Mouse (Mus musculus) layer of hippocampus, adult 2 months (tissue): ENCODE results near the gene Ctsr. TPM values are rescaled to one million over a fixed set of nuclear protein-coding genes. Genes with fewer than 3 reads are reported as not detected.
"Not testable (repeated sequence)": the region's sequence is repeated elsewhere in the genome, so short reads cannot be mapped to it uniquely, and the experiment has no call there.

ENCODE experiments used
- DNase-seq, 2 experiments: peaks; one replicate each; pipeline ENCODE4 v3.0.0; 2022; ENCODE audit warnings: low spot score in 2 of 2
- H3K27ac ChIP-seq: fragments of 200-600 bp; 2 replicates; pipeline ENCODE4 v1.8.1; 2022
- H3K4me3 ChIP-seq: fragments of 200-600 bp; 2 replicates; pipeline ENCODE4 v1.8.1; 2022; ENCODE audit warnings: mild to moderate bottlenecking
- CTCF ChIP-seq: fragments of 200-600 bp; conservative IDR thresholded peaks from 2 replicates; pipeline ENCODE4 v1.8.1; 2022; ENCODE audit warnings: antibody characterized with exemption, mild to moderate bottlenecking, moderate library complexity
- long read RNA-seq, 2 experiments: library from polyadenylated mRNA; stranded (forward); transcript quantifications; one replicate each; pipeline ENCODE4 v2.0.0; 2021; ENCODE audit warnings: borderline mapping rate in 2 of 2
- total RNA-seq, 2 experiments: library from RNA; stranded (reverse); gene quantifications; 2 replicates each; pipeline ENCODE4 v1.2.3; 2021

Ctsr gene
- total RNA-seq: not detected
- long read RNA-seq, experiment 1: 0 reads
- long read RNA-seq, experiment 2: 0 reads

DNA sequence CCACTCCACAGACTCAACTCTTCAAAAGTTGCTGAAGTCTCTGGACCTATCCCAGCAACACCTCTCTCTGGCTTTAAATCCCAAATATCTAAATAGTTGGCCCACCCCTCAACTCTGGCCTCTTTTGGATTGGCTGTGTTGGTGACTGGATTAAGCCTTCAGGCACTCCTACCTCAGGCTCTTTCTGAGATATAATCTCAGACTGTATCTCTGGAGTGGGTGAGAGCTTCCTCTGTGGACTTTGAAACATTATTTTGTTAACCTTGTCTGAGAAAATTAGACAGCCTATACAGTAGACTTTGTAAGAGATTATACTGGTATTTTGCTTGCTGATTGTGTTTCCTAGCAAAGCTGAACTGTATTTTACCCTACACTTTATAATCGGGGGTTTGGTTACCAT lies at the start of gene Ctsr:
Ctsr (minus strand) TSS at position 101 of the 400 bp plus-strand sequence.
- no peak within 1 kb of the TSS for H3K4me3 ChIP-seq
- no peak for TF ChIP-seq CTCF

DNA sequence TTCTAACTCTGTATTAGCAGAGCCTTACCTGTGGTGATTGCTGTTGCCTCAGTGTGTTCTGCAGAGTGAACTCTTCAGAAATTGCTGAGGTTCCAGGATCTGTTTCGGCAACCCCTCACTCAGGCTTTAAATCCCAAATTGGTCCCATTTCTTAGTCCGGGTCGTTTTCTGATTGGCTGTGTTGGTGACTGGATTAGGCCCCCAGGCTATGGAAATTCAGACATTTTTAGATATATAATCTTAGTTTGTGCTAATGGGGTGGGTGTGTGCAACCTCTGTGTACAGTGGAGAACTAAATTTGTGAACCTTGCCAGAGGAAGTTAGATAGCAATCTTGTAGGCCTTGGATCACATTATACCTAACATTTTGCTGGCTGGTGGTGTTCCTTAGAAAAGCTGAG lies 39.3 kb upstream of the Ctsr start, which contains the start of gene Cts6:
Cts6 (minus strand) TSS at position 101 of the 400 bp plus-strand sequence.
- no peak within 1 kb of the TSS for H3K27ac ChIP-seq
- no peak within 1 kb of the TSS for H3K4me3 ChIP-seq
- TF ChIP-seq CTCF: no peak
- DNase-seq: no peak

More for the DNA sequence above, at the start of gene Ctsr:
- H3K27ac ChIP-seq: no peak within 1 kb of the TSS
- no peak for DNase-seq

DNA sequence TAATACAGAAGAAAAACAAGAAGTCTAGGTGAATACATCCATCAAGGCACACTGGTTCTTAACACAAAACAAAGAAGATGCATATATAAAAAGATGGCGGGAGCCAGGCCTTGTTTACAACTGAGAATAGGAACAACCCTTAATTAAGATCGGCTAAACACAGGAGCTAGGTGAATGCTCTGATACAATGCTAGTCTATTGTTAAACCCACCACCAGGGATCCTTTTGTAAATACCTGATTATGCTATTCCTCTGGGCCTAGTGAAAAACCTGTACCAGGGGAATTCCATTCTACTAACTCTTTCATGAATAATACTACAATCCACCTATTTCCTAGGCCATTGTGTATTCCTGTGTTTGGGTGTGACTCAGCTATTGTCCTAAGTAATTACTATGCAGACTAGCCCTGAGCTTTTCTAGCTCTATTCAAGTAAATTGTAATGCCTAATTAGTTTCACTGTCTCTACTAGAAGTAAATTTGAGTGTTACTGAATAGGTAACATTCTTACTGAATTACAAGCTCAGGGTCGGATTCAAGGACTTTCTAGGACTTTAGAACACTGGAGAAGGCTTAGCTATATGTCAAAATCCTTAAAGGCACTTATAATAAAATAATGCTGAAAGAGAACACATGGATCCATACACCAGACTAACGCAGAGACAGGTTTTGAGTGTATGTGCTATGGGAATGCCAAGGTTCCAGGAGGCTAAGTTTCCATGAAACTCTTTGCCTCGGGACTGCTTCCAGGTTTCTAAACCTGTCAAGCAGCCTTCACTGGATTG lies 21.3 kb upstream of the Ctsr start:
- not testable (repeated sequence) for H3K4me3 ChIP-seq, DNase-seq, H3K27ac ChIP-seq

DNA sequence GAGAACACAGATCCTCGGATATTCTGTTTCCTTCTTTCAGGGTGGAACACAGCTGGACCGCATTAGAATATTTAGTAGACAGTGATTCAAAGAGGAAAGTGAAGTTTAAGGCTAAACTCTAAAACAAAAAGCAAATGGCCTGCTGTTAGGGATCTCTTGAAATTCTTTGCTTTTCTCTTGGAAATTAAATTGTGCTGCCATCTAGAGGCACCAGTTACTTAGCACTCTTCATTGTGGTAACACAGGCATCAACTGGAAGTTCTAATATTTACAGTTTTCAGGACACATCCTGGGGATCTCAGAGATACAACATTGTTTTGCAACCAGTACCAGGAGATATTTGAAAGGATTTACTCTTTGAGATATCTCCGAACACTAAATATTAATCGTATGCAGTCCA lies 566 bp upstream of the Ctsr start:
- H3K4me3 ChIP-seq: no peak overlapping the region
- no peak for TF ChIP-seq CTCF
- H3K27ac ChIP-seq: no peak overlapping the region
- no peak for DNase-seq

Other genes starting within 250 kb of the Ctsr start
- gene Gm49393, start 228.7 kb downstream of the Ctsr start, total RNA-seq: not detected
- gene Gm49391, start 227.7 kb downstream of the Ctsr start, total RNA-seq: not detected
- gene Ctla2a, start 227.6 kb downstream of the Ctsr start, total RNA-seq: 10 to 100 TPM; 11.8 to 13.9 TPM
- gene Tpbpa, start 222.3 kb downstream of the Ctsr start, total RNA-seq: not detected
- not detected for gene Ctsj, start 158.3 kb downstream of the Ctsr start, total RNA-seq
- not detected for gene Ctsq, start 123.6 kb downstream of the Ctsr start, total RNA-seq
- not detected for gene Cts6, start 39.2 kb upstream of the Ctsr start, total RNA-seq
- gene Cts8, start 91.1 kb upstream of the Ctsr start, total RNA-seq: not detected
- gene Gm49398, start 124.6 kb upstream of the Ctsr start, total RNA-seq: not detected
- not detected for gene Cts7, start 193.9 kb upstream of the Ctsr start, total RNA-seq